Mouse (Mus musculus) kidney, adult 9 months (tissue): Measurements from ENCODE around the gene Igfbpl1.

Source experiments
- DNase-seq: peaks from one replicate; pipeline ENCODE4 v3.0.0; 2022

Gene Igfbpl1

GRCm38 (mm10) chr4:45826275-45827040, at the start of gene Igfbpl1:
TSS of gene Igfbpl1 (minus strand) at chr4:45826923.
- no peak for DNase-seq

GRCm38 (mm10) chr4:45872147-45872546, 45.4 kb upstream of the Igfbpl1 start:
- no peak for DNase-seq

- DNase-seq: no peak
Observed at GRCm38 (mm10) chr4:45869021-45869815, 42.5 kb upstream of the Igfbpl1 start.

- no peak for DNase-seq
Observed at GRCm38 (mm10) chr4:45867416-45867815, 40.7 kb upstream of the Igfbpl1 start.

- no peak for DNase-seq
Observed at GRCm38 (mm10) chr4:45861160-45861559, 34.4 kb upstream of the Igfbpl1 start.

- DNase-seq: peak; percentile 86
Observed at GRCm38 (mm10) chr4:45855803-45856424, 29.2 kb upstream of the Igfbpl1 start.

GRCm38 (mm10) chr4:45853496-45854246, 26.9 kb upstream of the Igfbpl1 start:
- no peak for DNase-seq

- DNase-seq: peak; percentile 89
Observed at GRCm38 (mm10) chr4:45851640-45852051, 24.9 kb upstream of the Igfbpl1 start.

- DNase-seq: no peak
Observed at GRCm38 (mm10) chr4:45849419-45849818, 22.7 kb upstream of the Igfbpl1 start.

- DNase-seq: peak; percentile 40
Observed at GRCm38 (mm10) chr4:45848825-45849156, 22.1 kb upstream of the Igfbpl1 start.

- DNase-seq: no peak
Observed at GRCm38 (mm10) chr4:45848109-45848824, 21.5 kb upstream of the Igfbpl1 start, which contains the start of gene Stra6l. TSS of gene Stra6l (plus strand) at chr4:45848664.

GRCm38 (mm10) chr4:45846263-45846662, 19.5 kb upstream of the Igfbpl1 start:
- DNase-seq: no peak

- peak; percentile 18 for DNase-seq
Observed at GRCm38 (mm10) chr4:45844355-45844754, 17.6 kb upstream of the Igfbpl1 start.

- no peak for DNase-seq
Observed at GRCm38 (mm10) chr4:45833461-45833860, 6.7 kb upstream of the Igfbpl1 start.

GRCm38 (mm10) chr4:45831996-45832395, 5.3 kb upstream of the Igfbpl1 start:
- DNase-seq: no peak

- DNase-seq: no peak
Observed at GRCm38 (mm10) chr4:45829907-45830759, 3.4 kb upstream of the Igfbpl1 start.

GRCm38 (mm10) chr4:45824761-45825556, 1.8 kb downstream of the Igfbpl1 start:
- no peak for DNase-seq

GRCm38 (mm10) chr4:45824049-45824760, 2.5 kb downstream of the Igfbpl1 start:
- no peak for DNase-seq

GRCm38 (mm10) chr4:45822781-45823575, 3.7 kb downstream of the Igfbpl1 start:
- no peak for DNase-seq
